Mouse (Mus musculus) testis, postnatal 10 days (tissue): ENCODE measurements around the gene Has1.

Source experiments
- DNase-seq: peaks from one replicate; pipeline ENCODE4 v3.0.0; 2021; ENCODE audit warnings: low spot score

Gene Has1

GRCm38 (mm10) chr17:17855064-17855838 lies at the start of gene Has1:
Gene Has1, minus strand, starts transcription at chr17:17855205.
- DNase-seq = no peak

- no peak for DNase-seq
These were observed 45.8 kb upstream of the Has1 start for GRCm38 (mm10) chr17:17900768-17901167.

GRCm38 (mm10) chr17:17899268-17899667 lies 44.3 kb upstream of the Has1 start:
- DNase-seq = no peak

DNA sequence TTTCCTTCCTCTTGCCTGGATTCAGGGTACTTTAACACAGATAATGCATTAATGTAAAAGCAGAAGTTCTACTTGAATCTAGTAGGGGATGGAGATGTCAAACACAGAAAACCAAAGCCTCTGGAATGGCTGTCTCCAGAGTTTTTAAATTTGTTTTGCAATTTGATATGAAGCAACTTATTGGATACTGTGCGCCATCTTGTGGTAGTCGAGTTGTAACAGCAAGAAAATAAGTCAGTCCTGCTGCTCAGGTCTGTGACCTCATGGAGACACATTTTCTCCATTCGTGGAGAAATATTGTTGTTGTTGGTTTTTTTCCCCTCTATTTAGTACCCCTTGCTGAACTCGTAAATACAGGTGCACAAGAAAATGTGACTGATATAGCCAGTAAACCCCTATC lies 41.0 kb upstream of the Has1 start:
- no peak for DNase-seq

DNA sequence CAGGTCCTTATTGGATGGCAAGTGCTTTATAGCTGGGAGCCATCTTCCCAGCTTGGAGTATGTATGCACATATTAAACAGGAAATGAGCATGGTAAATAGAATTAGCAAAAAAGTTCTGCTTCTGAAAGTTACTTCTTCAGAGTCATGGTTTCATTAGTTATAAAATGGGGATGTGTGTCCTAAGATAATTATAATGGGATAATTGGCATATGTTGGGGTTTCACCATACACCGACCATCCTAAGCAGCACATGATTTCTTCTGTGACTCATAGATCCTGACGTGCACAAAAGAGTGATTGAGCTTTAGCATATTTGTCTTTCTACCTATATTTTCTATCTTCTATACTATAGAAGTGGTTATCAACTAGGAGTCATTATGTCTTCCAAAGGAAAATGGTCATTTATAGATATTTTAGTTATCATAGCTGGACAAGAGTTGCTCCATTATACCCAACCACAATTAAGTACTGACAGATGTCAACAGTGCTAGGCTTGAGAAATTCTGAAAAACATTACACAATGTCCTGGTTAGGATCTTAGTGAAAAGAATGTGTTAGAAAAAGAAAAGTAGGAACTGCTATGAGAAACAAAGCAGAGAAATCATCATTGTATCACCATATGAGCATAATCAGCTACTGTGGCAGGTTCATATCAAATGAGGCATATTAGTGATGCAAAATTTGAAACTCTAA lies 34.9 kb upstream of the Has1 start:
- DNase-seq = no peak

GRCm38 (mm10) chr17:17887774-17888248 lies 32.8 kb upstream of the Has1 start, which contains the start of the genes Fpr2 and Fpr3:
Gene Fpr2, plus strand, starts transcription at chr17:17887824.
Gene Fpr3, plus strand, starts transcription at chr17:17887852.
- DNase-seq = no peak

GRCm38 (mm10) chr17:17883840-17884239 lies 28.8 kb upstream of the Has1 start, which contains the start of gene Fpr1:
Gene Fpr1, minus strand, starts transcription at chr17:17883940.
- no peak for DNase-seq

DNA sequence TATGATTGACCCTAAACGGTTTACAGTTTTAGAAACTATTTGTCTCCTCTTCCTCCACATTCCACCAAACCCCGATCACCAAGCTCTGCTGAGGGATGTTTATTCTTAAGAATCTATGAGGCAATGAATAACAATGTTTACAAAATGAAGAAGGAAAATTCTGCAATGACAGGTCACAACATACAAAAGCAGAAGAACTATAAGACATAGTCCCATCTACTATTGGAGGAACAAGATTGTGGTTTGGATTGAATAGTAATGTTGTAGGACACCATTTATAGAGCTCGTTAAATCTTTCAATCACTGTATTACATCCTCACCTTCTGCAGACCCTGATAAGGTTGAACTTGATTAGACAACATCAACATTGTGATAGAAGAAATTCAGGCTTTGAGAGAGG lies 27.7 kb upstream of the Has1 start:
- DNase-seq = no peak

DNA sequence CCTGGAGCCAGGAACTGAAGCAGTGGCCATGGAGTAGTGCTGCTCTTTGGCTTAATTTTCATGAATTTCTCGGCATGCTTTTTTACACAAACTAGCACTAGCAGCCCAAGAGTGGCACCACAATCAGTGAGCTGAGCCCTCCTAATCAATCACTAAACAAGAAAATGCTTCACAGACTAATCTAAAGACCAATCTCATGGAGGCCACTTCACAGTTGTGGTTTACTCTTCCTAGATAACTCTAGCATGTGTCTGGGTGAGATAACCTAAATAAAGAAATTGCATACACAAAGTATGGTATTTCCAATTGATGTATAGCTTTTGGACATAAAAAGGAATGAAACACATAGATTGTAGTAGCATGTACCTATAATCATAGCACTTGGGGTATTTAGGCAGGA lies 24.3 kb upstream of the Has1 start:
- no peak for DNase-seq

DNA sequence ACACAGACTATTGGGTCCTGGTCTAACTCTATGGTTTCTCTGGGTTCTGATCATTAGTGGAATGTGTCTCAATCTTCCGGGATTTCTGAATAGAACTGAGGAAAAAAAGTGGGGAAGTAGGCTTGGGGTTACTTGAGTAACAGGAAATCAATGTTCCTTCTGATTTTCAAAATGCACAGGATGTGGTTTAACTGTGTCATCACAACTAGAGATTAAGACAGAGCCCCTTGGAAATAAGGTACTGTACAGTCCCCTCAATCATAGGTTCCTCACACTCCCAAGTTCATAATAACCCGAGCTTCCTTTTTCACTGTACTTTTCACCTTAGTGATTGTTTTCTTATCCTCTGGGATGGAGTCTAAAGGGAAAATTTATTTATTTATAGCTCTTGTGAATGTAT lies 16.7 kb upstream of the Has1 start:
- DNase-seq = no peak

- DNase-seq = no peak
These were observed 16.0 kb upstream of the Has1 start for GRCm38 (mm10) chr17:17870892-17871550.

DNA sequence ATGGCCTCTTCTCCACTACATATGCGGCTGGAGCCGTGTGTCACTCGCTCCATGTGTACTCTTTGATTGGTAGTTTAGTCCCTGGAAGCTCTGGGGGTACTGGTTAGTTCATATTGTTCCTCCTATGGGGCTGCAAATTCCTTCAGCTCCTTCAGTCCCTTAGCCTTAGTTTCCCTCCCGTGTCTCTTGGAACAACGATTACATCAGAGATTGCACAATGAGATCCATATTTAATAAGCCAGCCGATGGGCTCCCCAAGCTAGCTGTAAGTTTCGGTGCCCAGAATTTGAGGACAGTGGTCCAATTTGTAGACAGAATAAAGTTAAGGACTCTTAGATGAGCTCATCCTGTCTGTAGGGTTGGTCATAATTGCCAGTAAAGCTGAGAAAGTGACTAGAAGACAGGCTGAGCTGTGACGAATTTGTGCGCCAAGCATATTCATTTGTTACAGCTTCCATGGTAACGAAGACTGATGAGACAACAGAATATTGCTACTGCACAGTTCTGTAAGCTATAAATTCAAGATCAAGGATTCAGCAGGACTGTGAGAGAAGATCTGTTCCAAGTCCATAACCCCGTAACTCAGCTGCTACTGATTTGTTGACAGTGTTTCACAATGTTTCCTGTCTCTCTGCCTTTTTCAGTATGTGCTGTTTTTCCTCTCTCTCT lies 11.9 kb upstream of the Has1 start:
- no peak for DNase-seq

DNA sequence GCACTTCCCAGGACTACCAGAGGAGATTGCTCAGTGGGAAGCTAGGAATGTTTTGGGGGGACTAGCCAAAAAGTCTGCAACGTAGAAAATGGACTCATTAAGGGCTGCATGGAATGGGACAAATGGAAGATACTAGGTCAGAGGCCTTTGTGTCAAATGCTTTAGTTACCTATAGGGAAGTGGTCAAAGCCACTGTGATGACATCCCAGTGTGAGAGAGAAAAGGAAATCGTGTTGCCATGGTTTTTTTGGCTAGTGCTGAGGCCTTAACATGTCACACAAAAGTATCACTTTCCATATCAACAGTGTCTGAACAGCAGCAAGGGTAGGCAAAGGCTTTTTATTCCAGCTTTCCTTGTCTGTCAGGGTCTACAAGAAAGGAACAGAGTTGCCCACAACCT lies 10.2 kb upstream of the Has1 start:
- DNase-seq = no peak

- DNase-seq = no peak
These were observed 7.4 kb upstream of the Has1 start for GRCm38 (mm10) chr17:17862360-17862759.

DNA sequence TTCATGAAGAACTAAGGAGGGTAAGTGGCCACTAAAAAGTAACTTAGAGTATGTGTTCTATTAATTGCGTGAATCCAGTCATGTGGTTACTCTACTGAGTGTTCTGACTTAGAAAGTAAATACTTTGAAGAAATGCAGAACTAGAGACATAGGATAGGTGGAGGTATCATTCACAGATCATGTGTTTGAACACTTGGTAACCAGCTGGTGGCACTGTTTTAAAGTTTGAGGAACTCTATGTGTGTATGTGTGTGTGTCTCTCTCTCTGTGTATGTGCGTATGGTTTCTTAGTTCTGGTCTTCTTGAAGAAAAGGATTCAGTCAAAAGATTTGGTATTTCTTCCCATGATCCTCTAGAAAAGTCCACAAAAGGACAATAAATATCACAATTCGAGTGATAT lies 5.1 kb upstream of the Has1 start:
- DNase-seq = no peak

- no peak for DNase-seq
These were observed 2.4 kb upstream of the Has1 start for GRCm38 (mm10) chr17:17857446-17857845.

- DNase-seq = no peak
These were observed 1.6 kb upstream of the Has1 start for GRCm38 (mm10) chr17:17856612-17857011.

- no peak for DNase-seq
These were observed 4.9 kb downstream of the Has1 start for GRCm38 (mm10) chr17:17849906-17850712.

DNA sequence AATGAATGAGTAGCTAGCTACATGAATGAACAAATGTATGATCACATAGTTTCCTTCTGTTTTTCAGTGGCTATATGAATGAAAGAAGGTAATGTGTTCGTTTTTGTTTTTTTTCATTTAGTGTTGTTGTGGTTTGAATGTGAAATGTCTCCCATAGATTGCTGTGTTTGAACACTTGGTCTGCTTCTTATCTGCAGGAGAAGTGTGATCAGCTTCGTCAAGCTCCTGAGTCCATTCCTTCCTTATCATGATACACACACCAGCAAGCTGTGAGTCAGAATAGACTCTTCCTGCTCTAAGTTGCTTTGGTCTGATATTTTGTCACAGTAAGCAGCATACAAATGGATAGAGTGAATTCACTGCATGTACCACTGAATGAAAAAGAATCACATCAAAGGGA lies 6.0 kb downstream of the Has1 start:
- no peak for DNase-seq

- DNase-seq = peak; percentile 51
These were observed 9.6 kb downstream of the Has1 start for GRCm38 (mm10) chr17:17845187-17846027.
